Mouse (Mus musculus) forebrain, embryonic 14.5 days (tissue): ENCODE data around the gene Gm28048. TPM values are rescaled to one million over a fixed set of nuclear protein-coding genes. Genes with fewer than 3 reads are reported as not detected.

Source experiments
- ATAC-seq: fragments of 200-750 bp; cut with Nextera tagmentation; 2 replicates; pipeline ENCODE4 v1.8.0; 2017; ENCODE audit warnings: mild to moderate bottlenecking, moderate library complexity
- DNase-seq: peaks from one replicate; pipeline ENCODE4 v3.0.0-alpha.2; 2015; ENCODE audit warnings: low spot score
- H3K27ac ChIP-seq: fragments of 300-500 bp; sonication (generic); 2 replicates; pipeline ENCODE4 v1.5.1; 2014; ENCODE audit warnings: low read depth, mild to moderate bottlenecking, control low read depth, low read length, moderate library complexity
- H3K27me3 ChIP-seq: fragments of 300-500 bp; sonication (generic); replicated peaks from 2 replicates; pipeline ENCODE4 v1.6.1; 2014; ENCODE audit warnings: low read length, control low read depth, mixed read lengths; ENCODE audit not compliant: control insufficient read depth, insufficient read depth
- H3K36me3 ChIP-seq: fragments of 300-500 bp; sonication (generic); 2 replicates; pipeline ENCODE4 v1.6.1; 2014; ENCODE audit warnings: low read length, control low read depth; ENCODE audit not compliant: control insufficient read depth, insufficient read depth
- H3K4me1 ChIP-seq: fragments of 300-500 bp; sonication (generic); 2 replicates; pipeline ENCODE4 v1.6.1; 2014; ENCODE audit warnings: antibody characterized with exemption, low read length, control low read depth; ENCODE audit not compliant: control insufficient read depth, insufficient read depth
- H3K4me2 ChIP-seq: fragments of 300-500 bp; sonication (generic); 2 replicates; pipeline ENCODE4 v1.6.1; 2014; ENCODE audit warnings: mild to moderate bottlenecking, control low read depth, low read length
- H3K4me3 ChIP-seq: fragments of 300-500 bp; sonication (generic); 2 replicates; pipeline ENCODE4 v1.5.1; 2014; ENCODE audit warnings: low read depth, low read length, control low read depth
- H3K9ac ChIP-seq: fragments of 300-500 bp; sonication (generic); 2 replicates; pipeline ENCODE4 v1.6.1; 2014; ENCODE audit warnings: mild to moderate bottlenecking, low read length, control low read depth, moderate library complexity
- H3K9me3 ChIP-seq: fragments of 300-500 bp; sonication (generic); replicated peaks from 2 replicates; pipeline ENCODE4 v1.6.1; 2016; ENCODE audit warnings: low read length, control low read depth, mixed read lengths; ENCODE audit not compliant: control insufficient read depth
- WGBS: fragments of 180-500 bp; shearing (Covaris S2); extraction: QIAGEN DNeasy Blood & Tissue Kit; methylation state at CpG from one replicate; pipeline ENCODE4 v1.1.7; 2014; 5-methylcytosine and 5-hydroxymethylcytosine counted together
- polyA plus RNA-seq: library from polyadenylated mRNA; unstranded; fragments of >200 nt; fragmentation: Nextera tagmentation; extraction: Ambion mirVana; gene quantifications from 2 replicates; pipeline ENCODE4 v1.2.1, GENCODE M21; 2014

Gm28048 gene
- polyA plus RNA-seq, 1 experiment from 2014 or later = 4.3 TPM

DNA sequence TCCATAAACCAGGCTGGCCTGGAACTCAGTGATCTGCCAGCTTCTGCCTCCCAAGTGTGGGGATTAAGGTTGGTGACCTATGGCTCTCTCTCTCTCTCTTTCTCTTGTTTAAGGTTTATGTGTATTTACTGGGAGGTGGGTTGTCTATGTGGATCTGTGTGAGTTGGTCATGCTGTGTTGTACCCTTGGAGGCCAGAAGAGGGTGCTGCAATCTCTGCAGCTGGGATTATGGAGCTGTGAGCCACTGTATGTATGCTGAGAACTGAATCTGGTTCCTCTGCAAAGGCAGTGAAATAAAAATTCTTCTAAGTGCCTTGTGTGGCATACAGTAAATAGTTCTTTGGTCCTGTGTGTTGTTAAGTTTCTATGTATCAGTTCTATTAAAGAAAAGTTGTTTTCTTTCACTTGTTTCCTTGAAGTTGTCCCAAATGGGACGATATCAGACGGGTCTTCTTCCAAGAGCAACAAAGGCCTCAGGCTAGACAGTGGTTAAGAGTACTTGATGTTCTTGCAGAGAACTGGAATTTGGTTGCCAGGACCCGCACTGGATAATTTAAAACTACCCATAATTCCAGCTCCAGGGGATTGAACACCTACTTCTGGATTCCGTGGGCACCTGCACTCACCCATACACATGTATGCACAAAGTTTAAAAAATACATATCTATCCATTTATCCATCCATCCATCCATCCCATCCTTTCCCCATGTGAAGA is 31.8 kb upstream of the Gm28048 start:
- H3K4me1 ChIP-seq = no peaks in the 10 kb centered on the region
- no peaks in the 10 kb centered on the region for H3K27me3 ChIP-seq
- 89% methylated on average over 4 of the region's 4 CpGs for WGBS
- H3K27ac ChIP-seq = no peak overlapping the region
- H3K4me2 ChIP-seq = no peak overlapping the region
- DNase-seq = no peak
- H3K36me3 ChIP-seq = no peaks in the 10 kb centered on the region
- H3K9ac ChIP-seq = no peak overlapping the region
- H3K9me3 ChIP-seq = no peaks in the 10 kb centered on the region
- H3K4me3 ChIP-seq = no peak overlapping the region
- no peak for ATAC-seq

DNA sequence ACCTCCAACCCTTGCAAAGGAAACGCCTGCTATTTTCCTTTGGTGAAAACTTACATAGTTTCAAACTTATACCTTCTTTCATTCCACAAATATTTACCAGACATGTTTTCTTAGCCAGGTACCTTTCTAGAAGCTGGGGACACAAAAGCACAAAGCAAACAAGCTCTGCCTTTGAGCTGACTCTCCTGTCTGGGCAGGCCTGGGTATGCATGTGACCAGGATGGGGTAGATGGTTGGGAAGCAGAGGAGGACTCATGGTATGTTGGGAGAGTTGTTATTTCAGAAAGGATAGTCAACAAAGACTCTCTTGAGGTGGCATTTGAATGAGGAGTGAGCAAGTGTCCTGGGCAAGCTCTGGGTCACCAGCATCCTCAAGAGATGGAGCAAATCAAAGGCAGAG is 31.2 kb upstream of the Gm28048 start:
- 86% methylated on average over 1 of the region's 1 CpGs for WGBS
- Histone ChIP-seq H3K36me3 (no peaks in the 10 kb centered on the region), H3K4me2 (no peak overlapping the region), H3K27me3 (no peaks in the 10 kb centered on the region), H3K4me1 (no peaks in the 10 kb centered on the region), H3K9ac (no peak overlapping the region), H3K4me3 (no peak overlapping the region), H3K9me3 (no peaks in the 10 kb centered on the region), H3K27ac (no peak overlapping the region)
- no peak for DNase-seq
- ATAC-seq = no peak

DNA sequence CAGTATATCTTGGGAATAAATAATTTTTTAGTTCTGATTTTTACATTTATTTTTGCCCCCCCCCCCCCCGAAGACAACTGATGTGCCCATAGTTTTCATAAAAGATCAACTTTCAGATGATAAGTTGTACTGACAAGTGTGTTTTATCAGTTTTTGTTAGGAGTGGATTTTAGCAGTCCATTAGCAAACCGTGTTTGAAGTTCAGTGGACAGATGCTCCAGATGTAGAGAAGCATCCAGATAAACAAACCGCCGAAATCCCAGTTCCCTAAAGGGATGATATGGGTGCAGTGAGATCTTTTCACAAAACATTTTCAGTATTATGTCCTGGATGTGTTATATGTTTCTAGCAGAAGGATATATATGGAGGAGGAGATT is 26.9 kb upstream of the Gm28048 start:
- Histone ChIP-seq H3K9ac (peak overlapping the region; percentile 78), H3K9me3 (no peaks in the 10 kb centered on the region), H3K27ac (no peak overlapping the region), H3K36me3 (peaks cover 15% of the 10 kb centered on the region), H3K4me2 (peak overlapping the region; percentile 69), H3K4me1 (0 out of 2 replicates have a peak, but pooled peaks cover 3% of the 10 kb centered on the region), H3K27me3 (no peaks in the 10 kb centered on the region), H3K4me3 (peak overlapping the region; percentile 50)
- WGBS = 36% methylated on average over 4 of the region's 4 CpGs
- ATAC-seq (no peak), DNase-seq (no peak)

DNA sequence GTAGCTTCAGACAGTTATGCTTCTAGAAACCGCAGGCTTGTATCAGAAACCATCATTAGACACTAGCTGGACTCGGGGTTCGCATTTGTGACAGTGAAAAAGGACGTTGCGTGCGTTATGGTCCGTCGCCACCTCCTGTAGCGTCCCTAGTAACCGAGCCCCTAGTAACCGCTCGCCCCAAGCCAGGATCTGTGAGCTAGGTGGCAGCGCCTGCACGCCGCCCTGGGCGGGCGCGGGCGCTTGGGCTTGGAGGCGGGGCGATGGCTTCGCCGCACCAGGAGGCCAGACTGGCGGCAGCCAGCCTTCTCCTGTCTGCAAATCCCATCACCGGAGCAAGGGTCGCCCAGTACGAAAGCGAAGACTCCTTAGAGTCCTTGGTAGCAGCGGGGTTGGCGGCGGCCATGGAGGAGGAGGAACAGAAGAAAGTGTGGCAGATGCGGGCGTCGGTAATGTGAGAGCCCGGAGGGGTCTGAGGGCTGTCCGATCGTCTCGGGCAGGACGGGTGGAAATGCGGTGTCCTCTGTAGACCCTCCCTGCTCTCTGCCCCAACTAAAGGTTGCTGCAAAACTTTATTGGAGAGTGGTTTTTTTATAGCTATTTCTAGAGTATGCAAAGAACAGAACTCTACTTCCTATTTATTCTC is 26.4 kb upstream of the Gm28048 start:
- Histone ChIP-seq H3K36me3 (peaks cover 20% of the 10 kb centered on the region), H3K9ac (peak overlapping the region; percentile 78), H3K27ac (peak overlapping the region; percentile 89), H3K4me3 (peak overlapping the region; percentile 50), H3K4me2 (peak overlapping the region; percentile 69), H3K27me3 (no peaks in the 10 kb centered on the region), H3K4me1 (0 out of 2 replicates have a peak, but pooled peaks cover 3% of the 10 kb centered on the region), H3K9me3 (no peaks in the 10 kb centered on the region)
- ATAC-seq = peak; percentile 96
- DNase-seq = peak; percentile 91
- WGBS = under 1% methylated on average over 40 of the region's 40 CpGs

DNA sequence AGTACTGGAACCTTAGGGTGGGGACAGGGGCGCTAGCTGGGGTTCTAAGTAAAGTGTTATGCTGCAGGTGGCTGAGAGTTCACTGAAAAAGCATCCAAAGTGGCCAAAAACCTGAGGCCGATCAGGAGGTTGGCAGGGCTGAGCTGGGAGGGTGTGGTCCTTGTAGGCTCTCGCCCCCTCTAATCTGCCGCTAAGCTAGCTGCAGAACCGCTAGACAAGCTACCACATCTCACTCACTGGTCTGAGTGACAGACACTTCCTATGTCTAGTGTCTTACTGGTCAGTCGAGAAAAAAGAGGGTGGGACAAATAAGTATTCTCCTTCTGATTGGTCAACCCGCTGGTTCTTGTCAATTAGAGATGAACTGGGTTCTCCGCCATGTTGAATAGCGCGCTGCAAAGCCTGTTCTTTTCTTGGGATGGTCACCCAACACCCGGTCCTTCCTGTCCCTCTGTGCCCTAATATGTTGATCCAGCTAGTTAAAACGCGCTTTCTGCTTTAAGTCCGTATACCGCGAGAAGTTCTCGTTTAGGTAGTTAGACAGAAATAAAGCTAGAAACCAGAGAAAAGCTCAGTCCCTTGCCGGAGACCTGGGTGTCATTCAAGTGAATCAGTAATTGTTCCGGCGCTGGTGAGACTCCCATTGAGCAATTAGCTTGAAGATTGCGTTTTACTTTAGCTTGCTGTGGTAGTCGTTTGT is 25.7 kb upstream of the Gm28048 start, which contains the start of gene Fam161a:
Gene Fam161a, plus strand, starts transcription at position 51 of the 700 bp plus-strand sequence.
- Histone ChIP-seq H3K4me3 (peak within 1 kb of the TSS; percentile 50), H3K4me2 (peak within 1 kb of the TSS; percentile 69), H3K4me1 (0 out of 2 replicates have a peak, but pooled peaks cover 3% of the 10 kb centered on the region), H3K27me3 (no peaks in the 10 kb centered on the region), H3K36me3 (peaks cover 23% of the 10 kb centered on the region), H3K9ac (peak within 1 kb of the TSS; percentile 78), H3K27ac (peak within 1 kb of the TSS; percentile 89), H3K9me3 (no peaks in the 10 kb centered on the region)
- WGBS = 1% methylated on average over 22 of the region's 22 CpGs
- ATAC-seq (peak; percentile 95), DNase-seq (peak; percentile 98)

DNA sequence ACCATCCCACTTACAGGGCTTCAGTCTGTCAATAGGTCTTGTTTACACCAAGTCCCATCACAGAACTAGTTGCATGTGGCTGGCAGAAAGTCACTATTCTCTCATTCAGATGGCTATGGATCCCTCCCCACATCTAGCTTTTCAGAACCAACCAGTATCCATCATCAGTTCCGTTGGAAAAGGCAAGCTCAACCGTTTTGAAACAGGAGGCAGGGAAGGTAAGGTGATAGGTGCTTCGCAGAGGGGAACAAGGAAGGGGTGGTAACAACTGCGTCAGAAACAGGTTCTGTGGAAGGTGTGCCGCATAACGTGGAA is 25.2 kb upstream of the Gm28048 start:
- Histone ChIP-seq H3K36me3 (peaks cover 28% of the 10 kb centered on the region), H3K27ac (peak overlapping the region; percentile 89), H3K4me1 (0 out of 2 replicates have a peak, but pooled peaks cover 3% of the 10 kb centered on the region), H3K9ac (peak overlapping the region; percentile 78), H3K4me2 (peak overlapping the region; percentile 69), H3K4me3 (peak overlapping the region; percentile 50), H3K9me3 (no peaks in the 10 kb centered on the region), H3K27me3 (no peaks in the 10 kb centered on the region)
- ATAC-seq (no peak), DNase-seq (peak; percentile 21)
- 4% methylated on average over 6 of the region's 6 CpGs for WGBS

DNA sequence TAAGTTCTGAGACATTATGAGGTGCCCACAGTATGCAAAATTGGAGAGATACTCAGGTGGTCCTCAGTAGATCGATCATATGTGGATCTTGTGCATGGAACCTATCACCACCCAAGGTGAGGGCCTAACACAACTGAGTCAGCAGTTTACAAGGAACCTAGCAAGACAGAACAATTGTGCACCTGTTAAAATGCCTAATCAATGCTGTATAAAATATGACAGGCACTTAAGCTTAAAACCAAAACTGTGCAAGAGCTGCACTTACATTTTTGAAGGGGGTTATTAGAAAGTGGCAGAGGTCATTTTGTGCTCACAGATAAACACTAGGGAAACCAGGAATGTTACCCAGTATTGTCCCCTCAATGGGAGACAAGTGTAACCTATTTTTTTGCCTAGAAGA is 23.4 kb upstream of the Gm28048 start:
- Histone ChIP-seq H3K9ac (no peak overlapping the region), H3K4me1 (0 out of 2 replicates have a peak, but pooled peaks cover 3% of the 10 kb centered on the region), H3K27ac (no peak overlapping the region), H3K4me2 (no peak overlapping the region), H3K9me3 (no peaks in the 10 kb centered on the region), H3K27me3 (no peaks in the 10 kb centered on the region), H3K36me3 (peaks cover 45% of the 10 kb centered on the region), H3K4me3 (no peak overlapping the region)
- ATAC-seq (no peak), DNase-seq (no peak)
- WGBS = 88% methylated on average over 1 of the region's 1 CpGs

DNA sequence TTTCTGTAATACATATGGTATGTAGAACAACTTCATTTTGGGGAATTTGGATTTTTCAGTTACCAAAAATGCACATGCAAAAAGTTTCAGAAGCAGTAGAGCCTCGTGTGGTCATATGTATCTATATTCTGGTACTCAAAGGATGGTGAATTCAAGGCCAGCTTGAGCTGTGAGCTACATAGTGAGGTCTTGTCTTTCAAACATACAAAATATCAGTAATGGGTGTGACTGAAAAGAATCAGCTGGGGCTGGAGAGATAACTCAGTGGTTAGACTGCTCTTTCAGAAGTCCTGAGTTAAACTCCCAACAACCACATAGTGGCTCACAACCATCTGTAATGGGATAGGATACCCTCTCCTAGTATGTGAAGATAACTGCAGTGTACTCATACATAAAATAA is 16.4 kb upstream of the Gm28048 start:
- Histone ChIP-seq H3K27me3 (no peaks in the 10 kb centered on the region), H3K9ac (no peak overlapping the region), H3K4me3 (no peak overlapping the region), H3K9me3 (no peaks in the 10 kb centered on the region), H3K4me2 (no peak overlapping the region), H3K4me1 (no peaks in the 10 kb centered on the region), H3K27ac (no peak overlapping the region), H3K36me3 (peaks cover 86% of the 10 kb centered on the region)
- DNase-seq (no peak), ATAC-seq (no peak)
- 91% methylated on average over 1 of the region's 1 CpGs for WGBS
